Mouse (Mus musculus): ENCODE results near the gene Zfp59. TPM values are rescaled to one million over a fixed set of nuclear protein-coding genes. Genes with fewer than 3 reads are reported as not detected.
"Not testable (repeated sequence)": the region's sequence is repeated elsewhere in the genome, so short reads cannot be mapped to it uniquely, and the experiment has no call there.

Gene Zfp59
- polyA plus RNA-seq, 1 experiment from 2014 or later = 1.4 TPM

GRCm38 (mm10) chr7:27806896-27807295 is 31.5 kb upstream of the Zfp59 start, which contains the start of gene Zfp626:
Gene Zfp626 (plus strand): TSS chr7:27807196.
- H3K4me3 ChIP-seq (ENCODE audit: low read depth, low read length); H3K4me2 ChIP-seq (ENCODE audit: low read depth, low read length); H3K9ac ChIP-seq (ENCODE audit: low read depth, low read length); H3K27me3 ChIP-seq (ENCODE audit: control insufficient read depth, insufficient read depth, low read depth, low read length); H3K9me3 ChIP-seq (replicated peaks; ENCODE audit: control insufficient read depth, low read length); H3K4me1 ChIP-seq (ENCODE audit: control insufficient read depth, low read depth, low read length); H3K27ac ChIP-seq (ENCODE audit: low read length); H3K36me3 ChIP-seq (ENCODE audit: control insufficient read depth, insufficient read depth); ATAC-seq (ENCODE audit: low read depth): not testable (repeated sequence)
- WGBS (ENCODE audit: insufficient replicate concordance) = 57% methylated on average over 3 of the region's 3 CpGs

DNA sequence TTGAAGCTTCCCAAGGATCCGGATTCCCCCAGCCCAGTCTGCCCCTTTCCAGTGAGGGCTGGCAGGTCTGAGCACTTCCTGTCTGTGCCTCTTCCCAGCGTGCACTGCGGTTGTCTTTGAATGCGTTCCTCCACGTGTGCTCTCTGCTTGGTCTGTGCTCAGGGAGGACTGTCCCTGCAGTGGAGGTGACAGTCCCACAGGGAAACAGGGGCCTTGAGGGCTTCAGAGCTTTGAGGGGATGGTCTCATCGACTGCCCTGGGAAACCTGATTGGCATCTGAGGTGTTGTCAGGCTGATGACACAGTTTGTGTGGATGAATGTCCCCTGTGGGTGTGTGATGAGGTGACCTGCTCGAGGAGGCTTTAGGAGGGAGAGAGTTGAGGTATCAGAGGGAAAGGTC is 31.1 kb upstream of the Zfp59 start:
- 72% methylated on average over 7 of the region's 7 CpGs for WGBS (ENCODE audit: insufficient replicate concordance)
- H3K36me3 ChIP-seq (ENCODE audit: control insufficient read depth, insufficient read depth); ATAC-seq (ENCODE audit: low read depth): not testable (repeated sequence)

DNA sequence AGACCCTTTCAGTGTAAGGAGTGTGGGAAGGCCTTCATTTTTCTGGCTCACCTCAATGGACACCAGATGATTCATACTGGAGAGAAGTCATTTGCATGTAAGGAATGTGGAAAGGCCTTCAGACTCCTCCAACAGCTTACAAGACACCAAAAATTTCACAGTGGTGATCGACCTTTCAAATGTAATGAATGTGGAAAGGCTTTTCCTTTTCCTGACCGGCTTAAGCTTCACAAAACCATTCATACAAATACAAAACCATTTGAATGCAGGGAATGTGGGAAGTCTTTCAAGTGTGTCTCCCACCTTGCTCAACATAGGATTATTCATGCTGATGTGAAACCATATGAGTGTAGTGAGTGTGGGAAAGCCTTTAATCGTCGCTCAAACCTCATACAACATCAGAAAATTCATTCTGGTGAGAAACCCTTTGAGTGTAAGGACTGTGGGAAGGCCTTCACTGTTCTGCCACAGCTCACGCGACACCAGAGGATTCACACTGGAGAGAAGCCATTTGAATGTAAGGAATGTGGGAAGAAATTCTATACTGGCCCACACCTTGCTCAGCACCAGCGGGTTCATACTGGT is 19.8 kb upstream of the Zfp59 start:
- no peaks in the 10 kb centered on the region for H3K27me3 ChIP-seq (ENCODE audit: control insufficient read depth, insufficient read depth, low read depth, low read length)
- H3K9me3 ChIP-seq (replicated peaks; ENCODE audit: control insufficient read depth, low read length) = no peaks in the 10 kb centered on the region
- H3K4me1 ChIP-seq (ENCODE audit: control insufficient read depth, low read depth, low read length) = no peaks in the 10 kb centered on the region
- no peak overlapping the region for H3K4me2 ChIP-seq (ENCODE audit: low read depth, low read length)
- no peak overlapping the region for H3K27ac ChIP-seq (ENCODE audit: low read length)
- no peak overlapping the region for H3K4me3 ChIP-seq (ENCODE audit: low read depth, low read length)
- no peak for ATAC-seq (ENCODE audit: low read depth)
- no peak overlapping the region for H3K9ac ChIP-seq (ENCODE audit: low read depth, low read length)
- H3K36me3 ChIP-seq (ENCODE audit: control insufficient read depth, insufficient read depth) = peaks cover 6% of the 10 kb centered on the region; the same call in 1 of the 2 replicates
- 80% methylated on average over 7 of the region's 7 CpGs for WGBS (ENCODE audit: insufficient replicate concordance)

More for the DNA sequence above, 31.1 kb upstream of the Zfp59 start:
- not testable (repeated sequence) for H3K4me2 ChIP-seq (ENCODE audit: low read depth, low read length); H3K27me3 ChIP-seq (ENCODE audit: control insufficient read depth, insufficient read depth, low read depth, low read length); H3K9ac ChIP-seq (ENCODE audit: low read depth, low read length); H3K27ac ChIP-seq (ENCODE audit: low read length); H3K4me3 ChIP-seq (ENCODE audit: low read depth, low read length); H3K9me3 ChIP-seq (replicated peaks; ENCODE audit: control insufficient read depth, low read length); H3K4me1 ChIP-seq (ENCODE audit: control insufficient read depth, low read depth, low read length)

GRCm38 (mm10) chr7:27822611-27823010 is 15.8 kb upstream of the Zfp59 start:
- H3K4me3 ChIP-seq (ENCODE audit: low read depth, low read length) = no peak overlapping the region
- no peaks in the 10 kb centered on the region for H3K27me3 ChIP-seq (ENCODE audit: control insufficient read depth, insufficient read depth, low read depth, low read length)
- H3K36me3 ChIP-seq (ENCODE audit: control insufficient read depth, insufficient read depth) = peaks cover 6% of the 10 kb centered on the region; the same call in 1 of the 2 replicates
- H3K27ac ChIP-seq (ENCODE audit: low read length) = no peak overlapping the region
- no peak for ATAC-seq (ENCODE audit: low read depth)
- H3K9me3 ChIP-seq (replicated peaks; ENCODE audit: control insufficient read depth, low read length) = no peaks in the 10 kb centered on the region
- H3K9ac ChIP-seq (ENCODE audit: low read depth, low read length) = no peak overlapping the region
- no peak overlapping the region for H3K4me2 ChIP-seq (ENCODE audit: low read depth, low read length)
- no peaks in the 10 kb centered on the region for H3K4me1 ChIP-seq (ENCODE audit: control insufficient read depth, low read depth, low read length)

DNA sequence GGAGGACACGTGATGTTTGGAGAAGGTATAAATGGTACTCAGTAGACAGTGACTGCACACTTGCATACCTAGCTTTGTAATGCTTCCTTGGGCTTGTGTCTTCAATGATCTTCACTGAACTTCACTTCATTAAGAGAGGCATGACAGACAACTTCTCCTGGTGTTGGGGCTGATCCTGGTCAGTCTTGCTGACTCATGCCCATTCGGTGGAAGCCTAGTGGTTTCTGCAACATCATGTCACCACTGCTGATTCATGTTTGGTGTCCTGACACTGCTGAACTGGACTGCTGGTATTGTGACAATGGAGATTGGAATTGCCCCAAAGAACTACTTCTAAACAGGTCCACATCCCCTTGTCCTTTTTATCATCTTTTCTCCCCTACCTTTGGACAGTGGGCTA is 4.3 kb upstream of the Zfp59 start:
- H3K4me1 ChIP-seq (ENCODE audit: control insufficient read depth, low read depth, low read length) = no peaks in the 10 kb centered on the region; the same call in 1 of the 2 replicates
- H3K36me3 ChIP-seq (ENCODE audit: control insufficient read depth, insufficient read depth) = no peaks in the 10 kb centered on the region
- no peak for ATAC-seq (ENCODE audit: low read depth)
- H3K4me3 ChIP-seq (ENCODE audit: low read depth, low read length) = no peak overlapping the region
- no peak overlapping the region for H3K9ac ChIP-seq (ENCODE audit: low read depth, low read length)
- H3K27ac ChIP-seq (ENCODE audit: low read length) = no peak overlapping the region
- H3K9me3 ChIP-seq (replicated peaks; ENCODE audit: control insufficient read depth, low read length) = no peaks in the 10 kb centered on the region
- 60% methylated on average over 2 of the region's 2 CpGs for WGBS (ENCODE audit: insufficient replicate concordance)
- no peaks in the 10 kb centered on the region for H3K27me3 ChIP-seq (ENCODE audit: control insufficient read depth, insufficient read depth, low read depth, low read length)
- H3K4me2 ChIP-seq (ENCODE audit: low read depth, low read length) = no peak overlapping the region

- 27% methylated on average over 6 of the region's 6 CpGs for WGBS (ENCODE audit: insufficient replicate concordance)
- peak overlapping the region; percentile 85 for H3K4me2 ChIP-seq (ENCODE audit: low read depth, low read length)
- no peaks in the 10 kb centered on the region; the same call in 1 of the 2 replicates for H3K4me1 ChIP-seq (ENCODE audit: control insufficient read depth, low read depth, low read length)
- no peaks in the 10 kb centered on the region for H3K36me3 ChIP-seq (ENCODE audit: control insufficient read depth, insufficient read depth)
- H3K4me3 ChIP-seq (ENCODE audit: low read depth, low read length) = peak overlapping the region; percentile 71
- H3K9me3 ChIP-seq (replicated peaks; ENCODE audit: control insufficient read depth, low read length) = no peaks in the 10 kb centered on the region
- peak overlapping the region; percentile 52 for H3K9ac ChIP-seq (ENCODE audit: low read depth, low read length)
- peak; percentile 48 for ATAC-seq (ENCODE audit: low read depth)
- peak overlapping the region; percentile 53 for H3K27ac ChIP-seq (ENCODE audit: low read length)
- H3K27me3 ChIP-seq (ENCODE audit: control insufficient read depth, insufficient read depth, low read depth, low read length) = no peaks in the 10 kb centered on the region
Observed at GRCm38 (mm10) chr7:27837896-27838295, 511 bp upstream of the Zfp59 start.

DNA sequence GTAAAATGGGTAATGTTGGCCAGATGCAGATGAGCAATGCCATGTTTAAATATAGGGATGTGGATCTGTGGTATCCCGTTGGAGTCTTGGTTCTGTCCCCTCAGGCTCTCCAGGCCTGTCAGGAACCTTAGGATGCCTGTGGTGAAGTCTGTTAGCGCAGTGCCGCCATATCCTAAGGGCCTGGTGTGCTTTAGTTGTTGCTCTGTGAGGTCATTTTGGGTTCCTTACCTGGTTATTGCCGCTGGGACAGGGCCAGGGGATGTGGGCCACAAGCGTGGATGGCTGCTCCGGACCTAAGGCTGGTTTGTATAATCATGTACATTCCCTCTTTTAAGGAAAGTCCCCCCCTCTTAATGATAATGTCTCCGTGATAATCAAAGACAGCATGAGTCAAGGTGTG is 1.2 kb downstream of the Zfp59 start:
- no peak overlapping the region for H3K4me2 ChIP-seq (ENCODE audit: low read depth, low read length)
- no peak overlapping the region for H3K4me3 ChIP-seq (ENCODE audit: low read depth, low read length)
- no peaks in the 10 kb centered on the region; the same call in 1 of the 2 replicates for H3K4me1 ChIP-seq (ENCODE audit: control insufficient read depth, low read depth, low read length)
- ATAC-seq (ENCODE audit: low read depth) = no peak
- no peaks in the 10 kb centered on the region for H3K36me3 ChIP-seq (ENCODE audit: control insufficient read depth, insufficient read depth)
- H3K9ac ChIP-seq (ENCODE audit: low read depth, low read length) = no peak overlapping the region
- WGBS (ENCODE audit: insufficient replicate concordance) = 75% methylated on average over 7 of the region's 7 CpGs
- H3K9me3 ChIP-seq (replicated peaks; ENCODE audit: control insufficient read depth, low read length) = no peaks in the 10 kb centered on the region
- H3K27ac ChIP-seq (ENCODE audit: low read length) = no peak overlapping the region
- no peaks in the 10 kb centered on the region for H3K27me3 ChIP-seq (ENCODE audit: control insufficient read depth, insufficient read depth, low read depth, low read length)

- H3K27ac ChIP-seq (ENCODE audit: low read length) = no peak overlapping the region
- H3K4me3 ChIP-seq (ENCODE audit: low read depth, low read length) = no peak overlapping the region
- no peaks in the 10 kb centered on the region for H3K27me3 ChIP-seq (ENCODE audit: control insufficient read depth, insufficient read depth, low read depth, low read length)
- ATAC-seq (ENCODE audit: low read depth) = no peak
- no peaks in the 10 kb centered on the region; the same call in 1 of the 2 replicates for H3K36me3 ChIP-seq (ENCODE audit: control insufficient read depth, insufficient read depth)
- WGBS (ENCODE audit: insufficient replicate concordance) = 68% methylated on average over 6 of the region's 6 CpGs
- no peak overlapping the region for H3K4me2 ChIP-seq (ENCODE audit: low read depth, low read length)
- no peaks in the 10 kb centered on the region; the same call in 1 of the 2 replicates for H3K4me1 ChIP-seq (ENCODE audit: control insufficient read depth, low read depth, low read length)
- H3K9me3 ChIP-seq (replicated peaks; ENCODE audit: control insufficient read depth, low read length) = no peaks in the 10 kb centered on the region
- H3K9ac ChIP-seq (ENCODE audit: low read depth, low read length) = no peak overlapping the region
Observed at GRCm38 (mm10) chr7:27840104-27840503, 1.7 kb downstream of the Zfp59 start.

- H3K9ac ChIP-seq (ENCODE audit: low read depth, low read length) = no peak within 1 kb of the TSS
- no peak within 1 kb of the TSS for H3K27ac ChIP-seq (ENCODE audit: low read length)
- ATAC-seq (ENCODE audit: low read depth) = no peak
- peaks cover 13% of the 10 kb centered on the region for H3K4me1 ChIP-seq (ENCODE audit: control insufficient read depth, low read depth, low read length)
- no peak within 1 kb of the TSS for H3K4me2 ChIP-seq (ENCODE audit: low read depth, low read length)
- H3K36me3 ChIP-seq (ENCODE audit: control insufficient read depth, insufficient read depth) = peaks cover 7% of the 10 kb centered on the region
- no peak within 1 kb of the TSS for H3K4me3 ChIP-seq (ENCODE audit: low read depth, low read length)
- H3K9me3 ChIP-seq (replicated peaks; ENCODE audit: control insufficient read depth, low read length) = no peaks in the 10 kb centered on the region
- no peaks in the 10 kb centered on the region for H3K27me3 ChIP-seq (ENCODE audit: control insufficient read depth, insufficient read depth, low read depth, low read length)
- 84% methylated on average over 1 of the region's 1 CpGs for WGBS (ENCODE audit: insufficient replicate concordance)
Observed at GRCm38 (mm10) chr7:27857227-27857626, 18.8 kb downstream of the Zfp59 start, which contains the start of gene Zfp607a. Gene Zfp607a (plus strand): TSS chr7:27857527.

All from liver, embryonic 16.5 days (tissue).